Mouse (Mus musculus) G1E (cell line): Measurements from ENCODE around the gene Gm49380. TPM values are rescaled to one million over a fixed set of nuclear protein-coding genes. Genes with fewer than 3 reads are reported as not detected.

Source experiments
- ATAC-seq: 2 replicates; pipeline ENCODE4 v1.8.0; 2016; ENCODE audit warnings: mild to moderate bottlenecking; ENCODE audit not compliant: insufficient number of reproducible peaks, poor library complexity, low FRiP score, severe bottlenecking; ENCODE audit errors: extremely low read depth
- DNase-seq: peaks from one replicate; pipeline ENCODE4 v3.0.0; 2012; ENCODE audit warnings: low spot score
- H3K27me3 ChIP-seq: 2 replicates; pipeline ENCODE4 v1.6.1; 2012; ENCODE audit warnings: mild to moderate bottlenecking, low read length, inconsistent platforms; ENCODE audit not compliant: insufficient read depth
- H3K36me3 ChIP-seq: replicated peaks from 2 replicates; pipeline ENCODE3; 2012; ENCODE audit warnings: mild to moderate bottlenecking, inconsistent platforms
- H3K4me1 ChIP-seq: 2 replicates; pipeline ENCODE4 v1.6.1; 2012; ENCODE audit warnings: low read depth, low read length, inconsistent platforms, mixed read lengths; ENCODE audit not compliant: insufficient read depth
- H3K4me3 ChIP-seq: 2 replicates; pipeline ENCODE4 v1.5.1; 2012; ENCODE audit warnings: low read depth, mild to moderate bottlenecking, inconsistent platforms, low read length, moderate library complexity, mixed read lengths
- H3K9me3 ChIP-seq: replicated peaks from 2 replicates; pipeline ENCODE4 v1.6.1; 2012; ENCODE audit warnings: inconsistent platforms
- CTCF ChIP-seq: IDR thresholded peaks from 2 replicates; pipeline ENCODE4 v1.5.1; 2012; ENCODE audit warnings: low read depth, low read length, inconsistent platforms, mixed read lengths
- GATA1 ChIP-seq: IDR thresholded peaks from 2 replicates; pipeline ENCODE4 v1.6.1; 2012; ENCODE audit warnings: borderline replicate concordance, low read length, inconsistent platforms, mixed read lengths
- GATA2 ChIP-seq: IDR thresholded peaks from 2 replicates; pipeline ENCODE4 v1.6.1; 2012; ENCODE audit warnings: low read depth, low read length, inconsistent platforms, borderline replicate concordance
- POLR2AphosphoS5 ChIP-seq: IDR thresholded peaks from 2 replicates; pipeline ENCODE4 v1.6.1; 2012; ENCODE audit warnings: low read depth, low read length, inconsistent platforms; ENCODE audit not compliant: insufficient replicate concordance
- TAL1 ChIP-seq: conservative IDR thresholded peaks from 2 replicates; pipeline ENCODE4 v1.6.1; 2012; ENCODE audit warnings: low read depth, low read length, inconsistent platforms, mixed read lengths
- polyA plus RNA-seq: library from polyadenylated mRNA; stranded (reverse); fragments of >175 nt; gene quantifications from 2 replicates; pipeline ENCODE4 v1.2.3, GENCODE M21; 2012
- total RNA-seq, 2 experiments: library from RNA; stranded (forward) in 1 of 2; stranded (reverse) in 1 of 2; fragments of 200-1000 nt in 1 of 2; fragments of >200 nt in 1 of 2; fragmentation: Nextera tagmentation in 1 of 2; gene quantifications; 2 replicates each; pipeline ENCODE4 v1.2.3; 2014 to 2017

The Gm49380 gene
- total and polyA plus RNA-seq, 3 experiments = 0.27 TPM; not detected in 2

GRCm38 (mm10) chr9:44041511-44042395 lies 71.5 kb downstream of the Gm49380 start:
- TF ChIP-seq GATA1 (no peak), CTCF (no peak), TAL1 (no peak), GATA2 (no peak), POLR2AphosphoS5 (no peak)
- Histone ChIP-seq H3K4me3 (no peak overlapping the region), H3K27me3 (peaks cover 38% of the 10 kb centered on the region), H3K36me3 (no peaks in the 10 kb centered on the region), H3K9me3 (no peaks in the 10 kb centered on the region), H3K4me1 (peaks cover 9% of the 10 kb centered on the region; the same call in 1 of the 2 replicates)
- no peak for DNase-seq
- ATAC-seq = no peak

- no peaks in the 10 kb centered on the region for H3K36me3 ChIP-seq
- no peak for ATAC-seq
- H3K4me1 ChIP-seq = no peaks in the 10 kb centered on the region
- H3K4me3 ChIP-seq = no peak overlapping the region
- no peak for TF ChIP-seq GATA1
- TF ChIP-seq GATA2 = no peak
- no peak for TF ChIP-seq TAL1
- TF ChIP-seq CTCF = no peak
- TF ChIP-seq POLR2AphosphoS5 = no peak
- H3K9me3 ChIP-seq = no peaks in the 10 kb centered on the region
- peaks cover 6% of the 10 kb centered on the region for H3K27me3 ChIP-seq
- DNase-seq = no peak
These were observed 76.2 kb downstream of the Gm49380 start for GRCm38 (mm10) chr9:44037106-44037505.

GRCm38 (mm10) chr9:44033957-44034727 lies 79.2 kb downstream of the Gm49380 start:
- Histone ChIP-seq H3K4me1 (no peaks in the 10 kb centered on the region), H3K36me3 (no peaks in the 10 kb centered on the region), H3K4me3 (no peak overlapping the region), H3K27me3 (no peaks in the 10 kb centered on the region), H3K9me3 (no peaks in the 10 kb centered on the region)
- ATAC-seq (no peak), DNase-seq (no peak)
- TF ChIP-seq CTCF (no peak), TAL1 (no peak), POLR2AphosphoS5 (no peak), GATA2 (no peak), GATA1 (no peak)

GRCm38 (mm10) chr9:44033317-44033716 lies 80.0 kb downstream of the Gm49380 start:
- Histone ChIP-seq H3K9me3 (no peaks in the 10 kb centered on the region), H3K36me3 (no peaks in the 10 kb centered on the region), H3K4me3 (no peak overlapping the region), H3K27me3 (no peaks in the 10 kb centered on the region), H3K4me1 (no peaks in the 10 kb centered on the region)
- ATAC-seq (no peak), DNase-seq (no peak)
- TF ChIP-seq GATA2 (no peak), CTCF (no peak), GATA1 (no peak), TAL1 (no peak)

GRCm38 (mm10) chr9:44031946-44032345 lies 81.4 kb downstream of the Gm49380 start:
- DNase-seq (no peak), ATAC-seq (no peak)
- no peaks in the 10 kb centered on the region for H3K27me3 ChIP-seq
- no peaks in the 10 kb centered on the region for H3K9me3 ChIP-seq
- TF ChIP-seq GATA1 (no peak), CTCF (no peak), TAL1 (no peak), GATA2 (no peak), POLR2AphosphoS5 (no peak)
- no peaks in the 10 kb centered on the region for H3K36me3 ChIP-seq
- no peaks in the 10 kb centered on the region for H3K4me1 ChIP-seq
- H3K4me3 ChIP-seq = no peak overlapping the region

- no peak for ATAC-seq
- Histone ChIP-seq H3K4me3 (no peak overlapping the region), H3K9me3 (no peaks in the 10 kb centered on the region), H3K27me3 (no peaks in the 10 kb centered on the region), H3K36me3 (no peaks in the 10 kb centered on the region), H3K4me1 (no peaks in the 10 kb centered on the region)
- TF ChIP-seq GATA2 (no peak), GATA1 (no peak)
- no peak for DNase-seq
These were observed 82.2 kb downstream of the Gm49380 start for GRCm38 (mm10) chr9:44031079-44031478.
